7 mouse cellular contexts compared by ENCODE assay signal in genomic region chr11:120608241-120609034, GRCm38 (mm10). TPM values are rescaled to one million over a fixed set of nuclear protein-coding genes. Genes with fewer than 3 reads are reported as not detected.
DNase-seq lines count a peak whose midpoint lies in the region; ATAC-seq and TF ChIP-seq lines count a peak whose summit lies in the region.

Npb (plus strand) TSS chr11:120608477.

- peak within 1 kb of the TSS; percentile 35 for H3K4me2 ChIP-seq in forebrain, embryonic 14.5 days (ENCODE audit: low read length)
- peak within 1 kb of the TSS; percentile 66 for H3K4me2 ChIP-seq in liver, embryonic 11.5 days
- peak within 1 kb of the TSS; percentile 63 for H3K4me2 ChIP-seq in stomach, postnatal 0 days (replicated peaks; ENCODE audit: low read depth)

- H3K9me3 ChIP-seq in forebrain, embryonic 14.5 days (replicated peaks; ENCODE audit: control insufficient read depth, low read length): no peaks in the 10 kb centered on the region
- no peaks in the 10 kb centered on the region for H3K9me3 ChIP-seq in liver, embryonic 11.5 days (ENCODE audit: control insufficient read depth, low read length)
- no peaks in the 10 kb centered on the region for H3K9me3 ChIP-seq in stomach, postnatal 0 days (ENCODE audit: control insufficient read depth, low read length)

- H3K9ac ChIP-seq in forebrain, embryonic 14.5 days (ENCODE audit: low read length): peak within 1 kb of the TSS; percentile 37
- peak within 1 kb of the TSS; percentile 57 for H3K9ac ChIP-seq in liver, embryonic 11.5 days (ENCODE audit: low read depth, low read length)
- H3K9ac ChIP-seq in stomach, postnatal 0 days (ENCODE audit: low read length): peak within 1 kb of the TSS; percentile 55

- no peak within 1 kb of the TSS for H3K27ac ChIP-seq in forebrain, embryonic 14.5 days (ENCODE audit: low read depth, low read length)
- peak within 1 kb of the TSS; percentile 36; the same call in 1 of the 2 replicates for H3K27ac ChIP-seq in liver, embryonic 11.5 days (ENCODE audit: low read depth, low read length)
- H3K27ac ChIP-seq in stomach, postnatal 0 days (replicated peaks): no peak within 1 kb of the TSS

- no peak for TF ChIP-seq EP300 in stomach, postnatal 0 days (optimal IDR thresholded peaks at IDR 0.05)

- H3K27me3 ChIP-seq in forebrain, embryonic 14.5 days (replicated peaks; ENCODE audit: control insufficient read depth, insufficient read depth, low read length): 0 out of 2 replicates have a peak, but pooled peaks cover 9% of the 10 kb centered on the region
- H3K27me3 ChIP-seq in liver, embryonic 11.5 days (replicated peaks; ENCODE audit: control insufficient read depth, insufficient read depth, low read length): peaks cover 4% of the 10 kb centered on the region; the same call in 1 of the 2 replicates
- H3K27me3 ChIP-seq in stomach, postnatal 0 days (ENCODE audit: control insufficient read depth, insufficient read depth, low read length): no peaks in the 10 kb centered on the region

- ATAC-seq in forebrain, embryonic 14.5 days: no peak
- no peak for ATAC-seq in liver, embryonic 11.5 days (replicated peaks; ENCODE audit: low FRiP score)
- peak; percentile 18 for ATAC-seq in stomach, postnatal 0 days (ENCODE audit: low FRiP score, low TSS enrichment)

- H3K4me1 ChIP-seq in forebrain, embryonic 14.5 days (ENCODE audit: control insufficient read depth, insufficient read depth, low read length): peaks cover 4% of the 10 kb centered on the region; the same call in 1 of the 2 replicates
- H3K4me1 ChIP-seq in liver, embryonic 11.5 days (replicated peaks; ENCODE audit: control insufficient read depth, insufficient read depth, low read length): peaks cover 25% of the 10 kb centered on the region
- peaks cover 3% of the 10 kb centered on the region; the same call in 1 of the 2 replicates for H3K4me1 ChIP-seq in stomach, postnatal 0 days (replicated peaks; ENCODE audit: control insufficient read depth, insufficient read depth)

- H3K4me3 ChIP-seq in forebrain, embryonic 14.5 days (ENCODE audit: low read depth, low read length): 0 out of 2 replicates have a peak within 1 kb of the TSS, but pooled peaks have one; percentile 9
- H3K4me3 ChIP-seq in liver, embryonic 11.5 days (ENCODE audit: low read depth, low read length): peak within 1 kb of the TSS; percentile 40
- H3K4me3 ChIP-seq in stomach, postnatal 0 days (ENCODE audit: low read depth, low read length): peak within 1 kb of the TSS; percentile 27; the same call in 1 of the 2 replicates

- H3K36me3 ChIP-seq in forebrain, embryonic 14.5 days (ENCODE audit: control insufficient read depth, insufficient read depth, low read length): peaks cover 76% of the 10 kb centered on the region
- peaks cover 33% of the 10 kb centered on the region for H3K36me3 ChIP-seq in liver, embryonic 11.5 days (ENCODE audit: control insufficient read depth, insufficient read depth, low read length)
- peaks cover 12% of the 10 kb centered on the region for H3K36me3 ChIP-seq in stomach, postnatal 0 days (ENCODE audit: control insufficient read depth, insufficient read depth, low read length)

- 8% methylated on average over 45 of the region's 45 CpGs for WGBS in forebrain, embryonic 14.5 days
- WGBS in liver, embryonic 11.5 days: 15% methylated on average over 45 of the region's 45 CpGs
- WGBS in stomach, postnatal 0 days: 5% methylated on average over 44 of the region's 45 CpGs

- TF ChIP-seq CTCF in stomach, postnatal 0 days (IDR thresholded peaks at IDR 0.05; ENCODE audit: low read depth): no peak

- DNase-seq in lung, postnatal 10 days: peak; percentile 5
- DNase-seq in lung, adult 18-20 months: no peak
- DNase-seq in forebrain, embryonic 14.5 days (ENCODE audit: low spot score): no peak
- DNase-seq in liver, embryonic 11.5 days (ENCODE audit: low spot score): no peak
- DNase-seq in stomach, postnatal 0 days (ENCODE audit: low spot score): peak; percentile 61
- no peak for DNase-seq in thymus, postnatal 10 days (ENCODE audit: low spot score in 2 of 2)
- DNase-seq in cerebellum, postnatal 4 days (ENCODE audit: low spot score in 2 of 2): no peak

RNA-seq across cellular contexts. Expression of gene Npb, which starts in this region (rescaled TPM):
- 0.46 and 0.98 TPM in 2 replicates for polyA plus RNA-seq in forebrain, embryonic 14.5 days (2014; fragmentation: Nextera tagmentation; extraction: Ambion mirVana)
- 3.6 and 6.3 TPM in 2 replicates for polyA plus RNA-seq in liver, embryonic 11.5 days (2014; fragmentation: Nextera tagmentation; extraction: Ambion mirVana)
- 20.4 and 20.9 TPM in 2 replicates for polyA plus RNA-seq in stomach, postnatal 0 days (2015; fragmentation: Nextera tagmentation; extraction: Ambion mirVana)

Comparison
In these comparisons a context has a peak if more than half of its experiments do, and no peak if none do; other contexts are left out.
1. DNase-seq: peak in lung, postnatal 10 days (single experiment) and stomach, postnatal 0 days (single experiment); none in lung, adult 18-20 months (0 of 2), forebrain, embryonic 14.5 days (single experiment), liver, embryonic 11.5 days (single experiment), thymus, postnatal 10 days (0 of 2) and cerebellum, postnatal 4 days (0 of 2).
2. Peak in every context shown above with its lines, with median percentiles within 50 percentile points of each other: H3K4me2 ChIP-seq, H3K4me3 ChIP-seq and H3K9ac ChIP-seq.